Mouse (Mus musculus): Measurements from ENCODE around the gene Fam117a. TPM values are rescaled to one million over a fixed set of nuclear protein-coding genes. Genes with fewer than 3 reads are reported as not detected.
A peak's percentile ranks its signal among the peaks of the same experiment; 100 is the strongest.

Fam117a gene
- total RNA-seq, 2 experiments from 2014 or later: 3.0 to 3.6 TPM

GRCm38 (mm10) chr11:95310648-95311424 lies 26.0 kb upstream of the Fam117a start:
- peak in 1 of 2 experiments; percentile 18 for DNase-seq (ENCODE audit: extremely low spot score in 1 of 2, low spot score in 2 of 2)
- Histone ChIP-seq H3K27ac (peak overlapping the region; percentile 70), H3K4me3 (peak overlapping the region; percentile 59)
- intact Hi-C loops (cut with DNase I): loop anchor here (1.0 kb wide), 1 partner anchor 73 kb away; the partner anchor contains the start of gene Slc35b1
- TF ChIP-seq CTCF (IDR thresholded peaks at IDR 0.05): no peak

GRCm38 (mm10) chr11:95311425-95311807 lies 25.4 kb upstream of the Fam117a start:
- intact Hi-C loops (cut with DNase I): no loop called here
- no peak for TF ChIP-seq CTCF (IDR thresholded peaks at IDR 0.05)
- no peak overlapping the region; the same call in 1 of the 2 replicates for H3K4me3 ChIP-seq
- H3K27ac ChIP-seq: no peak overlapping the region
- no peak for DNase-seq (ENCODE audit: extremely low spot score in 1 of 2, low spot score in 2 of 2)

GRCm38 (mm10) chr11:95315215-95315955 lies 21.4 kb upstream of the Fam117a start:
- TF ChIP-seq CTCF (IDR thresholded peaks at IDR 0.05): no peak
- intact Hi-C loops (cut with DNase I): no loop called here

GRCm38 (mm10) chr11:95318116-95318515 lies 18.7 kb upstream of the Fam117a start:
- no peak for TF ChIP-seq CTCF (IDR thresholded peaks at IDR 0.05)
- H3K4me3 ChIP-seq: no peak overlapping the region
- no peak overlapping the region for H3K27ac ChIP-seq
- intact Hi-C loops (cut with DNase I): no loop called here
- DNase-seq (ENCODE audit: extremely low spot score in 1 of 2, low spot score in 2 of 2): no peak

More at GRCm38 (mm10) chr11:95315215-95315955, 21.4 kb upstream of the Fam117a start:
- Histone ChIP-seq H3K27ac (no peak overlapping the region), H3K4me3 (no peak overlapping the region)
- no peak for DNase-seq (ENCODE audit: extremely low spot score in 1 of 2, low spot score in 2 of 2)

GRCm38 (mm10) chr11:95319506-95319905 lies 17.3 kb upstream of the Fam117a start:
- peak; percentile 33 for TF ChIP-seq CTCF (IDR thresholded peaks at IDR 0.05)
- intact Hi-C loops (cut with DNase I): no loop called here
- DNase-seq (ENCODE audit: extremely low spot score in 1 of 2, low spot score in 2 of 2): no peak
- Histone ChIP-seq H3K27ac (no peak overlapping the region), H3K4me3 (no peak overlapping the region)

- Histone ChIP-seq H3K4me3 (no peak overlapping the region), H3K27ac (no peak overlapping the region)
- intact Hi-C loops (cut with DNase I): no loop called here
- TF ChIP-seq CTCF (IDR thresholded peaks at IDR 0.05): no peak
- no peak for DNase-seq (ENCODE audit: extremely low spot score in 1 of 2, low spot score in 2 of 2)
Measured at GRCm38 (mm10) chr11:95320010-95320409, 16.8 kb upstream of the Fam117a start.

GRCm38 (mm10) chr11:95324181-95324580 lies 12.6 kb upstream of the Fam117a start:
- intact Hi-C loops (cut with DNase I): no loop called here
- DNase-seq (ENCODE audit: extremely low spot score in 1 of 2, low spot score in 2 of 2): no peak
- no peak for TF ChIP-seq CTCF (IDR thresholded peaks at IDR 0.05)

GRCm38 (mm10) chr11:95325832-95326231 lies 11.0 kb upstream of the Fam117a start:
- TF ChIP-seq CTCF (IDR thresholded peaks at IDR 0.05): no peak
- no peak overlapping the region for H3K4me3 ChIP-seq
- DNase-seq (ENCODE audit: extremely low spot score in 1 of 2, low spot score in 2 of 2): no peak
- intact Hi-C loops (cut with DNase I): no loop called here
- H3K27ac ChIP-seq: no peak overlapping the region

More at GRCm38 (mm10) chr11:95324181-95324580, 12.6 kb upstream of the Fam117a start:
- Histone ChIP-seq H3K27ac (no peak overlapping the region), H3K4me3 (no peak overlapping the region)

GRCm38 (mm10) chr11:95326243-95326642 lies 10.6 kb upstream of the Fam117a start:
- TF ChIP-seq CTCF (IDR thresholded peaks at IDR 0.05): no peak
- intact Hi-C loops (cut with DNase I): no loop called here
- DNase-seq (ENCODE audit: extremely low spot score in 1 of 2, low spot score in 2 of 2): no peak
- Histone ChIP-seq H3K4me3 (no peak overlapping the region), H3K27ac (no peak overlapping the region)

- TF ChIP-seq CTCF (IDR thresholded peaks at IDR 0.05): no peak
- Histone ChIP-seq H3K4me3 (no peak overlapping the region), H3K27ac (no peak overlapping the region)
- DNase-seq (ENCODE audit: extremely low spot score in 1 of 2, low spot score in 2 of 2): no peak
- intact Hi-C loops (cut with DNase I): no loop called here
Measured at GRCm38 (mm10) chr11:95328629-95329028, 8.2 kb upstream of the Fam117a start.

GRCm38 (mm10) chr11:95330662-95331061 lies 6.2 kb upstream of the Fam117a start:
- Histone ChIP-seq H3K27ac (no peak overlapping the region), H3K4me3 (no peak overlapping the region)
- intact Hi-C loops (cut with DNase I): no loop called here
- TF ChIP-seq CTCF (IDR thresholded peaks at IDR 0.05): no peak
- DNase-seq (ENCODE audit: extremely low spot score in 1 of 2, low spot score in 2 of 2): no peak

- intact Hi-C loops (cut with DNase I): no loop called here
- Histone ChIP-seq H3K27ac (no peak overlapping the region), H3K4me3 (no peak overlapping the region)
- no peak for TF ChIP-seq CTCF (IDR thresholded peaks at IDR 0.05)
- DNase-seq (ENCODE audit: extremely low spot score in 1 of 2, low spot score in 2 of 2): no peak
Measured at GRCm38 (mm10) chr11:95333209-95333608, 3.6 kb upstream of the Fam117a start.
